Mouse (Mus musculus) C2C12 (cell line): Measurements from ENCODE around the gene 0610030E20Rik. TPM values are rescaled to one million over a fixed set of nuclear protein-coding genes. Genes with fewer than 3 reads are reported as not detected.

Source experiments
- H3K27me3 ChIP-seq: one replicate; pipeline ENCODE4 v1.6.1; 2011; ENCODE audit not compliant: control insufficient read depth, insufficient read depth, insufficient read length
- H3K36me3 ChIP-seq: one replicate; pipeline ENCODE4 v1.6.1; 2011; ENCODE audit not compliant: control insufficient read depth, insufficient read depth
- H3K4me3 ChIP-seq: one replicate; pipeline ENCODE4 v1.5.1; 2011; ENCODE audit warnings: mild to moderate bottlenecking, control low read depth; ENCODE audit not compliant: poor library complexity, insufficient read depth, severe bottlenecking
- H3K79me2 ChIP-seq: one replicate; pipeline ENCODE4 v1.6.1; 2011; ENCODE audit not compliant: control insufficient read depth, insufficient read depth
- H3K79me3 ChIP-seq: one replicate; pipeline ENCODE4 v1.6.1; 2011; ENCODE audit warnings: low read depth, control low read depth
- H3ac ChIP-seq: one replicate; pipeline ENCODE3; 2011; ENCODE audit warnings: low read depth; ENCODE audit not compliant: control insufficient read depth, insufficient read length
- CEBPB ChIP-seq: IDR thresholded peaks from one replicate; pipeline ENCODE4 v1.6.1; 2011; ENCODE audit warnings: low read depth, mild to moderate bottlenecking, control low read depth, moderate library complexity
- CTCF ChIP-seq: IDR thresholded peaks from one replicate; pipeline ENCODE4 v1.5.1; 2011; ENCODE audit not compliant: control insufficient read depth, insufficient read depth, insufficient read length
- FOSL1 ChIP-seq: IDR thresholded peaks from one replicate; pipeline ENCODE4 v1.8.0; 2011; ENCODE audit warnings: mild to moderate bottlenecking, low read length; ENCODE audit not compliant: poor library complexity, insufficient read depth, severe bottlenecking
- MAX ChIP-seq: IDR thresholded peaks from one replicate; pipeline ENCODE4 v1.6.1; 2011; ENCODE audit warnings: mild to moderate bottlenecking, control low read depth
- MYOD1 ChIP-seq: IDR thresholded peaks from one replicate; pipeline ENCODE4 v1.6.1; 2011; ENCODE audit warnings: low read depth; ENCODE audit not compliant: control insufficient read depth, insufficient read length
- MYOG ChIP-seq: IDR thresholded peaks from one replicate; pipeline ENCODE4 v1.6.1; 2011; ENCODE audit not compliant: control insufficient read depth, insufficient read length; ENCODE audit errors: extremely low read depth
- USF1 ChIP-seq: IDR thresholded peaks from one replicate; pipeline ENCODE4 v1.6.1; 2011; ENCODE audit warnings: low read depth, mild to moderate bottlenecking, control low read depth, moderate library complexity
- polyA plus RNA-seq: library from polyadenylated mRNA; unstranded; fragments of >200 nt; fragmentation: generic; extraction: Trizol; gene quantifications from one replicate; pipeline ENCODE4 v1.2.1, GENCODE M21; 2012; ENCODE audit warnings: missing spikeins

The 0610030E20Rik gene
- polyA plus RNA-seq, 1 experiment, result 5.2 TPM

- TF ChIP-seq MAX (no peak), CEBPB (no peak), FOSL1 (no peak), MYOD1 (no peak), MYOG (no peak), USF1 (no peak), CTCF (no peak)
- H3ac ChIP-seq, result no peak overlapping the region
- H3K36me3 ChIP-seq, result peaks cover 3% of the 10 kb centered on the region
- no peaks in the 10 kb centered on the region for H3K27me3 ChIP-seq
- H3K79me3 ChIP-seq, result no peaks in the 10 kb centered on the region
- H3K4me3 ChIP-seq, result no peak overlapping the region
- H3K79me2 ChIP-seq, result peaks cover 15% of the 10 kb centered on the region
These were observed 41.1 kb downstream of the 0610030E20Rik start for GRCm38 (mm10) chr6:72388266-72388665.

DNA sequence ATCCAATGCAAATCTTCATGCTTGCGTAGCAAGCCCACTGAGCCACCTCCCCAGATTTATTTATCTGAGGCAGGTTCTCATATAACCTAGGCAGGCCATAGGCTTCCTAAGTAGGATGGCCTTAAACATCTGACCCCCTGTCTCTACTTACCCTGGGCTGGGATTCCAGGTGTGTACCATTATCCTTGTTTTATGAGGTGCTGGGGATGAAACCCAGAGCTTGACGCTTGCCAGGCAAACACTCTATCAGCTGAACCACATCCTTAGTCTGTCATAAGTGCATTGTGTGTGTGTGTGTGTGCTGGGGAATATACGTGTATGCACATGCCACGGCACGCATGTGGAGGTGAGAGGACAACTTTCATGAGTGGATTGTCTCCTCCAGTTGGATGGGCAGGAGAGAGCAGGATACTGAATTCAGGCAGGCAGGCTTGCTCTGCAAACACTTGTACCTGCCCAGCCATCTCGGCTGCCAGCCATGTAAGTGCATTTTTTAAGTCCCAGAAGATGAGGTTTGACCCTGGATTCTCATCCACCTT lies 41.7 kb downstream of the 0610030E20Rik start:
- peaks cover 3% of the 10 kb centered on the region for H3K36me3 ChIP-seq
- H3K27me3 ChIP-seq, result no peaks in the 10 kb centered on the region
- no peaks in the 10 kb centered on the region for H3K79me3 ChIP-seq
- no peak overlapping the region for H3K4me3 ChIP-seq
- no peak overlapping the region for H3ac ChIP-seq
- TF ChIP-seq CEBPB (no peak), MYOG (no peak), MYOD1 (no peak), CTCF (no peak), MAX (no peak), USF1 (no peak), FOSL1 (no peak)
- peaks cover 15% of the 10 kb centered on the region for H3K79me2 ChIP-seq

GRCm38 (mm10) chr6:72389471-72389940 lies 42.4 kb downstream of the 0610030E20Rik start:
- Histone ChIP-seq H3K27me3 (no peaks in the 10 kb centered on the region), H3K79me2 (peaks cover 15% of the 10 kb centered on the region), H3K36me3 (peaks cover 3% of the 10 kb centered on the region), H3K79me3 (no peaks in the 10 kb centered on the region), H3K4me3 (peak overlapping the region; percentile 44), H3ac (peak overlapping the region; percentile 76)
- TF ChIP-seq USF1 (no peak), CEBPB (no peak), MYOD1 (no peak), CTCF (no peak), MAX (no peak), FOSL1 (no peak), MYOG (no peak)

- H3ac ChIP-seq, result peak within 1 kb of the TSS; percentile 76
- H3K36me3 ChIP-seq, result peaks cover 3% of the 10 kb centered on the region
- peaks cover 15% of the 10 kb centered on the region for H3K79me2 ChIP-seq
- no peaks in the 10 kb centered on the region for H3K27me3 ChIP-seq
- peak within 1 kb of the TSS; percentile 44 for H3K4me3 ChIP-seq
- no peak for TF ChIP-seq FOSL1
- TF ChIP-seq MYOD1, result no peak
- TF ChIP-seq CEBPB, result no peak
- no peak for TF ChIP-seq MYOG
- no peak for TF ChIP-seq USF1
- TF ChIP-seq MAX, result no peak
- no peak for TF ChIP-seq CTCF
- no peaks in the 10 kb centered on the region for H3K79me3 ChIP-seq
These were observed 43.0 kb downstream of the 0610030E20Rik start, which contains the start of gene Vamp8 for GRCm38 (mm10) chr6:72389941-72390771. Vamp8 (minus strand) TSS chr6:72390703.

GRCm38 (mm10) chr6:72390795-72391521 lies 43.8 kb downstream of the 0610030E20Rik start:
- H3K36me3 ChIP-seq, result peaks cover 3% of the 10 kb centered on the region
- no peaks in the 10 kb centered on the region for H3K79me3 ChIP-seq
- no peaks in the 10 kb centered on the region for H3K27me3 ChIP-seq
- H3K4me3 ChIP-seq, result no peak overlapping the region
- no peak overlapping the region for H3ac ChIP-seq
- TF ChIP-seq CEBPB, result no peak
- no peak for TF ChIP-seq USF1
- no peak for TF ChIP-seq MAX
- H3K79me2 ChIP-seq, result peaks cover 15% of the 10 kb centered on the region
